Mouse (Mus musculus): ENCODE data around the gene Zfp456. TPM values are rescaled to one million over a fixed set of nuclear protein-coding genes. Genes with fewer than 3 reads are reported as not detected.
"Not testable (repeated sequence)": the region's sequence is repeated elsewhere in the genome, so short reads cannot be mapped to it uniquely, and the experiment has no call there.

The Zfp456 gene
- total RNA-seq (2021) = under 1 TPM; 0.52 to 0.59 TPM
- long read RNA-seq, experiment 1 = 0 reads
- long read RNA-seq, experiment 2 = 0 reads

GRCm38 (mm10) chr13:67375050-67375911, at the start of gene Zfp456, which contains the start of gene Gm28041:
Zfp456 (minus strand) TSS chr13:67375810.
Gm28041 (minus strand) TSS chr13:67375733.
- H3K27ac ChIP-seq = not testable (repeated sequence)
- H3K4me3 ChIP-seq = peak within 1 kb of the TSS; percentile 42
- DNase-seq (ENCODE audit: low spot score in 2 of 2) = peak; percentile 20 to 22

- not testable (repeated sequence) for H3K4me3 ChIP-seq; DNase-seq (ENCODE audit: low spot score in 2 of 2); H3K27ac ChIP-seq
Measured at GRCm38 (mm10) chr13:67422532-67422931, 46.9 kb upstream of the Zfp456 start.

GRCm38 (mm10) chr13:67421207-67421857, 45.7 kb upstream of the Zfp456 start, which contains the start of gene Zfp459:
Zfp459 (minus strand) TSS chr13:67421418.
- TF ChIP-seq CTCF (conservative IDR thresholded peaks at IDR 0.05) = no peak
- peak; percentile 4 to 36 for DNase-seq (ENCODE audit: low spot score in 2 of 2)
- 0 out of 2 replicates have a peak within 1 kb of the TSS, but pooled peaks have one; percentile 20 for H3K27ac ChIP-seq

GRCm38 (mm10) chr13:67420558-67421206, 45.1 kb upstream of the Zfp456 start:
- 0 out of 2 replicates have a peak overlapping the region, but pooled peaks have one; percentile 20 for H3K27ac ChIP-seq
- DNase-seq (ENCODE audit: low spot score in 2 of 2) = no peak
- no peak for TF ChIP-seq CTCF (conservative IDR thresholded peaks at IDR 0.05)
- peak overlapping the region; percentile 75 for H3K4me3 ChIP-seq

More at GRCm38 (mm10) chr13:67421207-67421857, 45.7 kb upstream of the Zfp456 start, which contains the start of gene Zfp459:
- peak within 1 kb of the TSS; percentile 75 for H3K4me3 ChIP-seq

- Histone ChIP-seq H3K27ac (no peak overlapping the region), H3K4me3 (no peak overlapping the region)
- DNase-seq (ENCODE audit: low spot score in 2 of 2) = no peak
- TF ChIP-seq CTCF (conservative IDR thresholded peaks at IDR 0.05) = no peak
Measured at GRCm38 (mm10) chr13:67416811-67417210, 41.2 kb upstream of the Zfp456 start.

- no peak for TF ChIP-seq CTCF (conservative IDR thresholded peaks at IDR 0.05)
- no peak overlapping the region for H3K4me3 ChIP-seq
- no peak overlapping the region for H3K27ac ChIP-seq
- DNase-seq (ENCODE audit: low spot score in 2 of 2) = no peak
Measured at GRCm38 (mm10) chr13:67415759-67416158, 40.1 kb upstream of the Zfp456 start.

GRCm38 (mm10) chr13:67413634-67414033, 38.0 kb upstream of the Zfp456 start:
- peak; percentile 54 for TF ChIP-seq CTCF (conservative IDR thresholded peaks at IDR 0.05)
- H3K4me3 ChIP-seq; H3K27ac ChIP-seq; DNase-seq (ENCODE audit: low spot score in 2 of 2): not testable (repeated sequence)

GRCm38 (mm10) chr13:67399183-67399903, 23.7 kb upstream of the Zfp456 start, which contains the start of gene Zfp429:
Zfp429 (minus strand) TSS chr13:67399819.
- Histone ChIP-seq H3K4me3 (peak within 1 kb of the TSS; percentile 67), H3K27ac (peak within 1 kb of the TSS; percentile 67; the same call in 1 of the 2 replicates)
- peak; percentile 59 to 60 for DNase-seq (ENCODE audit: low spot score in 2 of 2)

- H3K27ac ChIP-seq; DNase-seq (ENCODE audit: low spot score in 2 of 2); H3K4me3 ChIP-seq: not testable (repeated sequence)
- TF ChIP-seq CTCF (conservative IDR thresholded peaks at IDR 0.05) = 0 out of 2 replicates have a peak, but pooled peaks have one; percentile 4
Measured at GRCm38 (mm10) chr13:67376255-67376654, 645 bp upstream of the Zfp456 start.

GRCm38 (mm10) chr13:67360131-67360744, 15.4 kb downstream of the Zfp456 start, which contains the start of the genes Gm28044 and Zfp953:
Gm28044 (minus strand) TSS chr13:67360536.
Zfp953 (minus strand) TSS chr13:67360605.
- H3K27ac ChIP-seq = peak within 1 kb of the TSS; percentile 76
- peak; percentile 35; the same call in 1 of the 2 replicates for TF ChIP-seq CTCF (conservative IDR thresholded peaks at IDR 0.05)
- peak; percentile 89 to 92 for DNase-seq (ENCODE audit: low spot score in 2 of 2)

GRCm38 (mm10) chr13:67351854-67352253, 23.8 kb downstream of the Zfp456 start:
- no peak for DNase-seq (ENCODE audit: low spot score in 2 of 2)
- no peak overlapping the region for H3K4me3 ChIP-seq
- no peak overlapping the region for H3K27ac ChIP-seq
- TF ChIP-seq CTCF (conservative IDR thresholded peaks at IDR 0.05) = no peak

More at GRCm38 (mm10) chr13:67360131-67360744, 15.4 kb downstream of the Zfp456 start, which contains the start of the genes Gm28044 and Zfp953:
- H3K4me3 ChIP-seq = peak within 1 kb of the TSS; percentile 79
